Mouse (Mus musculus): ENCODE data around the gene Psmb9.
"Not testable (repeated sequence)": the region's sequence is repeated elsewhere in the genome, so short reads cannot be mapped to it uniquely, and the experiment has no call there.

The Psmb9 gene

DNA sequence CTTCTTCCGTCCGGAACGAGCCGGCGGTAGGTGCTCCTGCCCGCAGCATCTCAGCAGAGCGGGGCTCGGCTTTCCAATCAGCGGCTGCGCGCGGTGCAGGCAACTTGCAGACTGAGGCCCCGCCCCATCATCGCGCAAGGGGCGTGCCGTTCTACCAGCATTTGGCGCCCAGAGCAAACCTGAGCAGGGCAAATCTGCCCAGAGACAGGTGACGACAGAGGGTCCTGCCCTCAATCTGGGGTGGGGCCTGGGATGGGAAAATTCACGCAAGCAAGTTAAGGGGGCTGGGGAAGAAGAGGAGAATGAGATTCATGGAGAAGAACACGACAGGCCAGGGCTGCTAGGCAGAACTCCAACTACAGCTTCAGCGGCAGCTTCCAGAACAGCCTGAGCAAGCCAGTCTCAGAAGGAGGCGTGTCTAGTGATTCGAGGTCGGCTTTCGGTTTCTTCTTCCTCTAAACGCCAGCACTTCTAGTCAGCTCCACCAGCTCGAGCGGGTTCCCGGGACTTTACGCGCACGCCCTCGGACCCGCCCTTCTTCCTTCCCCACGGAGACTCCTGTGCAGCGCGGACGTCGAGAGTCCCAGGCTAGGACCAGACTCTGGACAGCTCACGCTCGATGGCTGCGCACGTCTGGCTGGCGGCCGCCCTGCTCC is at the start of gene Psmb9, which contains the start of gene Tap1:
Psmb9 (minus strand) TSS at position 504 of the 656 bp plus-strand sequence.
Tap1 (plus strand) TSS at position 293 of the 656 bp plus-strand sequence.
- peak; percentile 97 for DNase-seq (ENCODE audit: low read depth)

DNA sequence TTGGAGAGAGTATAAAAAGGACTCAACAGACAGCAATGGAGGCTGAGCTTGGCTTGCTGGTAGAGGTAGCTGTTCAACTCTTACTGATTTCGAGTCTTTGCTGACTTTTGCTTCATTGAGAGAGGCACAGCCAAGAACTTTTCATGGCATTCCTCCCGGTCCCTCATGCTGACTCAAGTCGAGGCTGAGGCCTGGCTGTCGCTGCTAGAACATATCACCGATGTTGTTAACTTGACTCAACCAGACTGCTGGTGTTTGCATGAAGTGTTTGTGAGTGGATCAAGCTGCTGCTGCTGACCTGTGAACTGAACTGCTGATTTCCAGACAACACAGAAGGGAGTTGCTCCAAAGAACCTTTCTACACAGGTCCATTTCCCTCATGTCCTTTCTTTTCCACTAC is 49.1 kb upstream of the Psmb9 start:
- DNase-seq (ENCODE audit: low read depth) = no peak

DNA sequence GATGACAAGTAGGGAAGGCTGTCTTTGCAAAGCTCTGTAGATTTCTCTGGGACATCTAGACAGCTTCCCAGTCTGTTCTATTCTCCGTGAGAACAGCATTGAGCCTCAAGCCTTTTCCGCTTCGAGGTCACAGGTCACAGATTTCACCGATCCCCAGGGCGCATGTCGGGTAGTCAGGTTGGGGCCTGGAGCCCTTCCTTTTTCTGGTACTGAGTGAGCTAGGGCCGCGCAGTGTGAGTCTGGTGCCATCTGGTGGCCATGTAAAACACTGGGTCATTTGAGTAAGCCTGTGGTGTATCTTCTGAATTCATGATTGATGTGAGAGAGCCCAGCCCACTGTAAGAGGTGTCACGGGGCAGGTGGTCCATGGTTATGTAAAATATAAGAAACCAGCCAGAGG is 47.4 kb upstream of the Psmb9 start:
- peak; percentile 82 for DNase-seq (ENCODE audit: low read depth)

DNA sequence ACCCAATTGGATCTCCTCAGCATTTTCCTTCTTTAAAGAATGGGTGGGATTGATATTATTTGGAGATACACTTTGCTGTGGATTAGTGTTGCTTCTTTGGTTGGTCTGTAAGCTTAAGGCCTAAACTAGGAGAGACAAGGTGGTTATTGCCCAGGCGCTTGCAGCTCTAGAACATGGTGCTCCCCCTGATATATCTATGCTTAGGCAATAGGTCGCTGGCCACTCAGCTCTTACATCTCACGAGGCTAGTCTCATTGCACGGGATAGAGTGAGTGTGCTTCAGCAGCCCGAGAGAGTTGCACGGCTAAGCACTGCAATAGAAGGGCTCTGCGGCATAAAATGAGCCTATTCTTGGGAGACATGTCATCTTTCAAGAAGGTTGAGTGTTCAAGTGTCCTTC is 44.5 kb upstream of the Psmb9 start:
- not testable (repeated sequence) for DNase-seq (ENCODE audit: low read depth)

DNA sequence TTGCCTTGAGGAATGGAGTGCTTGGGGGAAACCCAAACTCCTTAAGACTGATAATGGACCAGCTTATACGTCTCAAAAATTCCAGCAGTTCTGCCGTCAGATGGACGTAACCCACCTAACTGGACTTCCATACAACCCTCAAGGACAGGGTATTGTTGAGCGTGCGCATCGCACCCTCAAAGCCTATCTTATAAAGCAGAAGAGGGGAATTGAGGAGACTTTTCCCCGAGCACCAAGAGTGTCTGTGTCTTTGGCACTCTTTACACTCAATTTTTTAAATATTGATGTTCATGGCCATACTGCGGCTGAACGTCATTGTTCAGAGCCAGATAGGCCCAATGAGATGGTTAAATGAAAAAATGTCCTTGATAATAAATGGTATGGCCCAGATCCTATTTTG is 43.4 kb upstream of the Psmb9 start:
- not testable (repeated sequence) for DNase-seq (ENCODE audit: low read depth)

DNA sequence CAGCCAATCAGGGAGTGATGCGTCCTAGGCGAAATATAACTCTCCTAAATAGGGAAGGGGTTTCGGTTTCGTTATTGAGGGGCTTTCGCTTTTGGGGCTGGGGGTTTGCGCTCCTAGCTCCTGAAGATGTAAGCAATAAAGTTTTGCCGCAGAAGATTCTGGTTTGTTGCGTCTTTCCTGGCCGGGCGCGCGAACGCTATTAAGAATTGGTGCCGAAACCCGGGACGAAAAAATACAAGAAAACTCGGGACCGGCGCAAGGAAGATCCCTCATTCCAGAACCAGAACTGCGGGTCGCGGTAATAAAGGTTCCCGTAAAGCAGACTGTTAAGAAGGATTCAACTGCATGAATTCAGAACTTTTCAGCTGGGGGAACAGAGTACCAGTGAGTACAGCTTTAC is 38.3 kb upstream of the Psmb9 start:
- DNase-seq (ENCODE audit: low read depth) = not testable (repeated sequence)

DNA sequence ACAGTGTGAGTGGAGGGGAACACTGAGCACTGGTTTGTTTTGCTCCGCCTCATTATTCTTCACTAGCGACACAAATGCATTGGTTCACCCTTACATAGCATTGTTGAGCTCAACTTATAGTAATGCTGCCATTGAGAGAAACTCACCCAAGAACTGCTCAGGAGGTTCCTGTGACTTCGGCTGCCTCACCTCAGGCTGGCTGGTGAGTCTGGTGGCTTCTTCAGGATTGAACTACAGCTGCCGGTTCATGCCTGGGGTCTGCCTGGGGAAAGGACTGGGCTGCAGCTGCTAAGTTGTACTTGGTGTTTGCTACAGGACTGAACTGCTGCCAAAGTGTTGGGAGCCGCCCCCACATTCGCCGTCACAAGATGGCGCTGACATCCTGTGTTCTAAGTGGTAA is 37.9 kb upstream of the Psmb9 start:
- no peak for DNase-seq (ENCODE audit: low read depth)

DNA sequence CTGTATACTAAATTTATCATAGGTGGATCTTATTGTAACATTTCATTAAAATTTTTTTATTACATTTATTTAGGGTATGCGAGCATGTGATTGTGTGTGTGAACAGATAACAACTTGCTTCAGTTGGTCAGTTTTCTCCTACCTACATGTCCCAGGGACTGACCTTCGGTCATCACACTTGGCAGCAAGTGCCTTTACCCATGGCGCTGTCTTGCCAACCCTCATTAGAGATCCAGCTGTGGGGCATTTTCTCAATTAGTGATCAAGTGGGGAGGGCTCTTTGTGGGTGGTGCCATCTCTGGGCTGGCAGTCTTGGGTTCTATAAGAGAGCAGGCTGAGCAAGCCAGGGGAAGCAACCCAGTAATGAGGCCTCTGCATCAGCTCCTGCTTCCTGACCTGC is 37.3 kb upstream of the Psmb9 start:
- no peak for DNase-seq (ENCODE audit: low read depth)

DNA sequence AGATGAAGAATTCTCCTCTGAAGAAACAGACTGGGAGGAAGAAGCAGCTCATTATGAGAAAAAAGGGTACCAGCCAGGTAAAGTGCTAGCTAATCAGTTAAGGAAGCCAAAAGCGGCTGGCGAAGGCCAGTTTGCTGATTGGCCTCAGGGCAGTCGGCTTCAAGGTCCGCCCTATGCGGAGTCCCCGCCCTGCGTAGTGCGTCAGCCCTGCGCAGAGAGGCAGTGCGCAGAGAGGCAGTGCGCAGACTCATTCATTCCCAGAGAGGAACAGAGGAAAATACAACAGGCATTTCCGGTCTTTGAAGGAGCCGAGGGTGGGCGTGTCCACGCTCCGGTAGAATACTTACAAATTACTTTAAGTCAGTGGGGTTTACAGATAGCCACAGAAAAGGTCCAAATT is 32.8 kb upstream of the Psmb9 start:
- DNase-seq (ENCODE audit: low read depth) = not testable (repeated sequence)

DNA sequence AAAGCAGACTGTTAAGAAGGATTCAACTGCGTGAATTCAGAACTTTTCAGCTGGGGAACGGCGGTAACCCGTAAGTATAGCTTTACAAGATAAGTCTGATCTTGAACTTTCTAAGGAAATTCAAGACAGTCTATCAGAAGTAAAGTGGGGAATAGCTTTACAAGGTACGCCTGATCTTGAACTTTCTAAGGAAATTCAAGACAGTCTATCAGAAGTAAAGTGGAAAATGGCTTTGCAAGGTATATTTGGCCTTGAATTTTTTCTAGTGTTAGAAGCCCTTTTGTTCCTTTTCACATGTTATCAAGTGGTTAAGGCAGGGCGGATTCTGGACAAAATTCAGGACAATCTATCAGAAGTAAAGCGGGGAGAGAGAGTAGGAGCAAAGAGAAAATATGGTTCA is 32.2 kb upstream of the Psmb9 start:
- DNase-seq (ENCODE audit: low read depth) = not testable (repeated sequence)

DNA sequence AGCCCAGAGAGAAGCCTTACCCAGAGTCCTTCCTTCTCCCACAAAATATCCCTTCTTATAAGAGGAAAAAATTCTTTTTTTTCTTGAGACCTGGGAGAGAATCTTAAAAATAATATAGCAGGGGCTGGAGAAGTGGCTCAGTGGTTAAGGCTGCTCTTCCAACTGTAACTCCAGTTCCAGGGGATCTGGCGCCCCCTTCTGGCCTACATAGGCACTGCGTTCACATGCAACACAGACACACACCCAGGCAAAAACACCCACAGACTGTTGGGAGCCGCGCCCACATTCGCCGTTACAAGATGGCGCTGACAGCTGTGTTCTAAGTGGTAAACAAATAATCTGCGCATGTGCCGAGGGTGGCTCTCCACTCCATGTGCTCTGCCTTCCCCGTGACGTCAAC is 31.5 kb upstream of the Psmb9 start:
- not testable (repeated sequence) for DNase-seq (ENCODE audit: low read depth)

DNA sequence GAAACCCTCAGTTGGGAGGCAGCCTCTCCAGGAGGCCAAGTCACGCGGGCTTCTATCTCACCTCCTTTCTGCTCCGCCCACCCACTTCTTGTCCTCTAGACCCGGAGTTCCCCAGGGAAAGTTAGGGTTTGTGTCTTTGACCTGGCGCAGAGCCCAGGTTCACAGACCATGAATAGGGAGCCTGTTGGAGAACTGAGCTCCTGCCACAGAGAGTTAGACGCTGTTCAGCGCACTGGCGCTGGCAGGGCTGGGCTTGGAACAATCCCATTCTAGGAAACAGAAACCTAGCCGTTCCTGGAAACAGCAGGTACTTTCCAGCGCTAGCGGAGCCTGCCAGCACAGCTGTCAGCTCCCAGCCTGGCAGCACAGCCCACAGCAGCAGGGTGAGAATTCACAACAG is 31.1 kb upstream of the Psmb9 start:
- no peak for DNase-seq (ENCODE audit: low read depth)

DNA sequence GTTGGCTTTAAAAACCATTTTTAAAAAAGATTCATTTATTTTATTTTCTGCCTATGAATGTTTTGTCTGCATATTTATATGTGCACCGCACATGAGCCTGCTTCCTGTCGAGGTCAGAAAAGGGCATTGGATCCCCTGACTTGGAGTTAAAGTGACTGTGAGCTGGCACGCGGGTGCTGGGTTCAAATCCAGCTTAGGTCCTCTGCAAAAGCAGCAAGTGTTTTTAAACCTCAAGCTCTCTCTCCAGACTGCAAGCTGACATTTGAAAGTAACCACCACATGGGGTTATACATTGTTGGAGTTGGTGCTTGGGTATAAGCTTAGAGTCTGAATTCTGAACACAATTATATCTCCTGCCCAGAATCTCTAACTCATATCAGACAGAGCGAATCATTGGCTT is 30.4 kb upstream of the Psmb9 start:
- no peak for DNase-seq (ENCODE audit: low read depth)

DNA sequence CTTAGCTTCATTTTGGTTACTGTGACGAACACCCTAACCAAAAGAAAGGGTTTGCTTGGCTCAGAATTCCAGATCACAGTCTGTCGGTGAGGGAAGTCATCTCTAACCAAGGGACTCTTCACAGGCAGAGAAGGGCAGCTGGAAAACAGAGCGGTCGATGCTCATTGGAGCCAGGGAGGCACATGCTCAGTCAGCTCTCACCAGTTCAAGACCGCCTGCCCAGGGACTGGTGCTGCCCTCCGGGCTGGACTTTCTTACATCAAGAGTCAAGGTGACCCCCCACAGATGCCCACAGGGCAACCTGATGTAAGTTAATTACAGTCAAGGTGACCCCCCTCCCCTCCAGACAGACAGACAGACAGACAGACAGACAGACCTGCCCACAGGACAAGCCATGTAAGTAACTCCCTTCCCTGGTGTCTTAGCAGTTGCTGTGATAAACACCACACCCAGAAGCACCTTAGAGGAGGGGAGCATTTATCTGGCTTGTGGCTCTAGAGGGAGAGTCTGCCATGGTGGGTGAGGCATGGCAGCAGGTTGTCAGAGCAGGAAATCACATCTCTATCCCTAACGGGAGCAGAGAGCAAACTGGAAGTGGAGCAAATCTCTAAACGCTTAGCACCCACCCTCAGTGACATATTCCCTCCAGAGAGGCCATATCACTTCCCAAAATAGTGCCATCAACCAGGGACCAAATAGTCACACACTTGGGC is 29.8 kb upstream of the Psmb9 start:
- DNase-seq (ENCODE audit: low read depth) = no peak

DNA sequence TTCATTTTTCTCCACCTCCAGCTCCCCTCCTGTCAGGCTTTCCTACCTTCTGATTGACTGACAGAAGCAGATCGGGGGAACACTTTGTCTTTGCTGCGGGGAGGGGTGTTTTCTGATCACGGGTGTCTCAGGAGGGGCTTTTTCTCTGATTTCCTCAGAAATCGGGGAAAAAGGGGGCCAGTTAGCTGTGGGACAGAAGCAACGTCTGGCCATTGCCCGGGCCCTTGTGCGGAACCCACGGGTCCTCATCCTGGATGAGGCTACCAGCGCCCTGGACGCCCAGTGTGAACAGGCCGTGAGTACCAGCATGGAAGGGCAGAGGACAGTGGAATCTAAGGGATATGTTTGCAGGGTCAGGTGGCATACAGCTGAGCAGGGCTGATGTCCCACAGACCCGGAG is 27.6 kb upstream of the Psmb9 start:
- DNase-seq (ENCODE audit: low read depth) = no peak

DNA sequence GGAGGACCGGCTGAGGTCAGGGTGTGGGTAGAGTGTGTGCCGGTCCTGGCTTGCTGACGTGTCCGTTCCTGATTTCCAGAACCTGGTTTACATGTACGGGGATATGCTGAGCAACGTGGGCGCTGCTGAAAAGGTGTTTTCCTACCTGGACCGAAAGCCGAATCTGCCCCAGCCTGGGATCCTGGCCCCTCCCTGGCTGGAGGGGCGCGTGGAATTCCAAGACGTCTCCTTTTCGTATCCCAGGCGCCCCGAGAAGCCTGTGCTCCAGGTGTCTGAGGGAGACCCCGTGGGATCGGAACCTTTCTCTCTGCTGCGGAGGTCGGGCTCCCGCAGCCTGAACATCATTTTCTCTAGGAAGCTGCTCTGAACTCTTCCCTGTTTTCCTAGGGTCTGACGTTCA is 26.4 kb upstream of the Psmb9 start:
- DNase-seq (ENCODE audit: low read depth) = no peak

DNA sequence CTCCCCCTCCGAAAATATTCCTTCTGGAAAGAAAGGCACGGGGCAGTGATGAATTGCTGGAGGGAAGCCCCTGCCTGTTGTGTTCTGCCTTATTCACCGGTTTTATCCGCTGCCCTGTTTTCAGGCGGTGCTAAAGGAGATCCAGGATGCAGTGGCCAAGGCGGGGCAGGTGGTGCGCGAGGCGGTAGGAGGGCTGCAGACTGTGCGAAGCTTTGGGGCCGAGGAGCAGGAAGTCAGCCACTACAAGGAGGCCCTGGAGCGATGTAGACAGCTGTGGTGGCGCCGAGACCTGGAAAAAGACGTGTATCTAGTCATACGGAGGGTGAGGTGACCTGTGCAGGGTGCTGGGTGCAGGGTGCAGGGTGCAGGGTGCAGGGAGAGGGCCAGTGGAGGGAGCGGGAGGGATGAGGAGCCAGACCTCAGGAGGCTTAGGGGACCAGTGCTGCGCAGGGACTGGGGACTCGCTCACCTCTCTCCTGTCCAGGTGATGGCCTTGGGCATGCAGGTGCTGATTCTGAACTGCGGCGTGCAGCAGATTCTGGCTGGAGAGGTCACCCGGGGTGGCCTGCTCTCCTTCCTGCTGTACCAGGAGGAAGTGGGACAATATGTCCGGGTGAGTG is 24.3 kb upstream of the Psmb9 start:
- DNase-seq (ENCODE audit: low read depth) = no peak

DNA sequence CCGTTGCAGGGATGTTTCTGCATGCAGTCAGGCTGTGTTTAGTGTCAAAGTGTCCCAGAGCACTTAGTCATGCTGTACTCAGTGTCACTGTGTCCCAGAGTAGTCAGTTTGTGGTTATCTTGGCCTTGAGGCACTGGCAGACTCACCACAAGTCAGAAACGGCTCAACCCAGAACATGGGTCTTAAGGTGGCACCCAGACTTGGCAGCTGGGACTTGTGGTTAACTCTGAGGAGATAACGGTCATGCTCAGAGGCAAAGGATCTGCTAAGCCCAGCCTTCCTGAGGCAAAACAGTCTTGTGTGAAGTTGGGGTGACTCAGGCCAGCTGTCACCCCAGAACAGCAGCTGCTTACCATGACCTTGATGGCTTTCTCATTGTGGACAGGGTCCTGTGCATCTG is 23.0 kb upstream of the Psmb9 start:
- DNase-seq (ENCODE audit: low read depth) = no peak

DNA sequence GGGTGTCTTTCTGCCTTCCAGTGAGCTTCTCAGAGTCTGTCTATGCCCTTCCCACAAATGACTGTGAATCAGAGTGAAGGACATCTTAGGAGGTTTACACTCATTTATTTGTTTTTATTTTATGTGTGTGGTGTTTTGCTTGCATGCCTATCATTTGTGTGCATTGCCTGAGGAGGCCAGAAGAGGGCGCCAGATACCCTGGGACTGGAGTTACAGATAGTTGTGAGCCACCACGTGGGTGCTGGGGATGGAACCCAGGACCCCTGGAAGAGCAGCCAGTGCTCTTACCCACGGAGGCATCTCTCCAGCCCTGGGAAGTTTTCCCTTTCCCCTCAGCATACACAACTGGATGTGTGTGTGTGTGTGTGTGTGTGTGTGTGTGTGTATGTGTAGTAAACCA is 22.1 kb upstream of the Psmb9 start:
- DNase-seq (ENCODE audit: low read depth) = no peak

DNA sequence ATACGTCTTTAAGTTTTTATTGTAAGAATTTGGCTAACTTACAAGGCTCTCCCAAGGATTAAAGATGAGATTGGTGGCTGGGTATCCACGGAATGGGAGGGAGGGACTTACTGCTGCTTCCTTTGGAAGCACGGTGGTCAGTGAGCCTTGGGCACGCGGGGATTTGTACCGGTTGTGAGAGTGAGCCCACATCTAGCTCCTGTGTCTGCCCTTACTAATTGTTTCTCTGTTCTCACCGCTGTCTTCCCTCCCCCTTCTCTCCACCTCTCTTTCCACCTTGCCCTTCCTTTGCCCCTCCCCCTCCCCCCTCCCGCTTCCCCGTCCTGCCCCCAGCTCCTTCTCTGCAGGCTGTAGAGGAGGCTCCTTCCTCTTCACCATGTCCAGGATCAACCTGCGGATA is 20.9 kb upstream of the Psmb9 start:
- no peak for DNase-seq (ENCODE audit: low read depth)

DNA sequence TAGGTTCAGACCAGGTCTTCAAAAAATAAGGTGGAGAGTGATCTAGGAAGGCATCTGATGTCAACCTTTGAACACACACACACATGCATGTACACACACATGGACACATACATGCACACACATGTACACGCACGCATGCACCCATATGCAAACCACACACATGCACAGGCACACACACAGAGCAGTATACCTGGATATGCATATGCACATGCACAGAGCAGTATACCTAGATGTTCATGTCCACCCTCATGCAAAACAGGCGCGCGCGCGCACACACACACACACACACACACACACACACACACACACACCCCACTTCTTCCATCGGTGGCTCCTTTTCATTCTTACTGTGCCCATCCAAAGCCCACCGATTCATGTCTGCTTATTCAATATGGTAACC is 20.3 kb upstream of the Psmb9 start:
- no peak for DNase-seq (ENCODE audit: low read depth)

DNA sequence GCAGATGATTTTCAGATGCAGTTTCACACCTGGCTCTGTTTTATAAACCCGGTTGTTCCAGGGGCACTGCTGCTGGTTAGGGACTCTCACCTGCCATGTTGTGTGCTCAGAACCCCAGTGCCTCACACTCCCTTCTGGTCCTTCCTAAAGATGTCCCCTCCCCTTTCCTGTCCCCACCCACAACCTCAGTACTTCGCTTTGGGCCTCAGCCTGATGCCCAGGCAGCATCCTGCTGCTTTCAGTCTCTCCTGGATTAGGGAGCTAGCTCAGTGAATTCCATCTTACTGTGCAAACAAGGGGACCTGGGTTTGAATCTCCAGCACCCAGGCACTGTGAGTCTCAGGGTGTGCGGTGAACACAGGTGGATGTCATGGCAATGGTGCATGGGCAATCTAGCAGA is 19.9 kb upstream of the Psmb9 start:
- no peak for DNase-seq (ENCODE audit: low read depth)

DNA sequence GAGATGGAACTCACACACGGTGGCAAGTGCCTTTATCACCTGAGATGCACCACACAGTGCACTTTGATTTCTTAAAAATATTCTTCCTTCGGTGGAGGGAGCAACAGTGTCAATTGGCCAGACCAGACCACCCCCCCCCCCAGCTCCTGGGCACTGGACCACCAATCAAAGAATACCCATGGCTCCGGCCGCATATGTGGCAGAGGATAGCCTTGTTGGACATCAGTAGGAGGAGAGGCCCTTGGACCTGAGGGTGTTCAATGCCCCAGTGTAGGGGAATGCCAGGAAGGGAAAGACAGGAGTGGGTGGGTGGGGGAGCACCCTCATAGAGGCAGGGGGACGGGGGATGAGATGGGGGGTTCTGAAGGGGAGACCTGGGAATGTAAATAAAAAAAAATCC is 19.2 kb upstream of the Psmb9 start:
- DNase-seq (ENCODE audit: low read depth) = no peak
